Comparison of ENCODE assay signal across 12 mouse cellular contexts in genomic region chr11:52077939-52078338, GRCm38 (mm10). TPM values are rescaled to one million over a fixed set of nuclear protein-coding genes. Genes with fewer than 3 reads are reported as not detected.
DNase-seq lines count a peak whose midpoint lies in the region; ATAC-seq and TF ChIP-seq lines count a peak whose summit lies in the region.
"Had no signal": no experiment of that assay in that cellular context is flagged by ENCODE, and none has a peak within 500 bp of the region (broad histone marks: within the 10 kb centered on the region; RNA-seq: fewer than 3 reads in every experiment).

No protein-coding gene starts in this region.

- 44% methylated on average over 4 of the region's 4 CpGs for WGBS in heart, embryonic 13.5 days
- 61% methylated on average over 4 of the region's 4 CpGs for WGBS in heart, embryonic 11.5 days (ENCODE audit: insufficient replicate concordance)
- 56% methylated on average over 4 of the region's 4 CpGs for WGBS in liver, postnatal 0 days (ENCODE audit: insufficient replicate concordance)
- WGBS in liver, embryonic 11.5 days = 75% methylated on average over 4 of the region's 4 CpGs

- DNase-seq in liver, postnatal 0 days = peak; percentile 16
- DNase-seq in liver, embryonic 11.5 days (ENCODE audit: low spot score) = no peak
- peak; percentile 72 for DNase-seq in adrenal gland, postnatal 14 days
- DNase-seq in lung, postnatal 4 days = peak; percentile 47 to 54
- no peak for DNase-seq in right cerebral cortex, adult 18-20 months
- DNase-seq: thymus, postnatal 4 days had no signal

- no peak overlapping the region for H3K4me3 ChIP-seq in heart, embryonic 13.5 days
- H3K4me3 ChIP-seq in heart, embryonic 11.5 days (ENCODE audit: low read depth, low read length) = no peak overlapping the region
- no peak overlapping the region for H3K4me3 ChIP-seq in liver, postnatal 0 days (ENCODE audit: low read depth, low read length)
- no peak overlapping the region for H3K4me3 ChIP-seq in liver, embryonic 11.5 days (ENCODE audit: low read depth, low read length)
- H3K4me3 ChIP-seq: forebrain, embryonic 15.5 days had no signal

- no peak for ATAC-seq in heart, embryonic 13.5 days (ENCODE audit: extremely low read depth, insufficient number of reproducible peaks, low FRiP score, low TSS enrichment)
- ATAC-seq in heart, embryonic 11.5 days (replicated peaks; ENCODE audit: insufficient number of reproducible peaks, low FRiP score, low TSS enrichment) = no peak
- ATAC-seq in liver, postnatal 0 days = 0 out of 2 replicates have a peak, but pooled peaks have one; percentile 20
- no peak for ATAC-seq in liver, embryonic 11.5 days (replicated peaks; ENCODE audit: low FRiP score)
- ATAC-seq in CD4-positive, CD25-positive, alpha-beta regulatory T cell, adult 4 months = no peak
- ATAC-seq: forebrain, embryonic 15.5 days; inflammation-experienced regulatory T-cells, adult 6 months had no signal

- H3K4me2 ChIP-seq in heart, embryonic 13.5 days = no peak overlapping the region
- no peak overlapping the region for H3K4me2 ChIP-seq in heart, embryonic 11.5 days
- H3K4me2 ChIP-seq in liver, postnatal 0 days (ENCODE audit: low read depth, low read length) = no peak overlapping the region
- no peak overlapping the region for H3K4me2 ChIP-seq in liver, embryonic 11.5 days
- H3K4me2 ChIP-seq: forebrain, embryonic 15.5 days had no signal

- no peak for TF ChIP-seq EP300 in liver, postnatal 0 days (IDR thresholded peaks at IDR 0.05; ENCODE audit: low read depth)

- H3K27me3 ChIP-seq in heart, embryonic 13.5 days (replicated peaks) = no peaks in the 10 kb centered on the region
- no peaks in the 10 kb centered on the region for H3K27me3 ChIP-seq in heart, embryonic 11.5 days (ENCODE audit: control insufficient read depth, insufficient read depth, low read length)
- H3K27me3 ChIP-seq in liver, postnatal 0 days (ENCODE audit: insufficient read depth, low read length) = no peaks in the 10 kb centered on the region
- no peaks in the 10 kb centered on the region for H3K27me3 ChIP-seq in liver, embryonic 11.5 days (replicated peaks; ENCODE audit: control insufficient read depth, insufficient read depth, low read length)
- H3K27me3 ChIP-seq: forebrain, embryonic 15.5 days had no signal

- peak overlapping the region; percentile 6; the same call in 1 of the 2 replicates for H3K27ac ChIP-seq in heart, embryonic 13.5 days (replicated peaks)
- no peak overlapping the region for H3K27ac ChIP-seq in heart, embryonic 11.5 days (ENCODE audit: low read depth, low read length)
- H3K27ac ChIP-seq in liver, postnatal 0 days (ENCODE audit: low read depth) = no peak overlapping the region
- no peak overlapping the region for H3K27ac ChIP-seq in liver, embryonic 11.5 days (ENCODE audit: low read depth, low read length)
- H3K27ac ChIP-seq: forebrain, embryonic 15.5 days; macrophage had no signal

- no peaks in the 10 kb centered on the region for H3K9me3 ChIP-seq in heart, embryonic 13.5 days
- no peaks in the 10 kb centered on the region for H3K9me3 ChIP-seq in heart, embryonic 11.5 days (replicated peaks; ENCODE audit: control insufficient read depth, low read length)
- no peaks in the 10 kb centered on the region for H3K9me3 ChIP-seq in liver, postnatal 0 days (ENCODE audit: low read length)
- H3K9me3 ChIP-seq in liver, embryonic 11.5 days (ENCODE audit: control insufficient read depth, low read length) = no peaks in the 10 kb centered on the region
- H3K9me3 ChIP-seq: forebrain, embryonic 15.5 days had no signal

- H3K36me3 ChIP-seq in heart, embryonic 13.5 days = no peaks in the 10 kb centered on the region
- H3K36me3 ChIP-seq in heart, embryonic 11.5 days (ENCODE audit: control insufficient read depth, insufficient read depth, low read length) = no peaks in the 10 kb centered on the region
- H3K36me3 ChIP-seq in liver, postnatal 0 days (replicated peaks; ENCODE audit: insufficient read depth, low read length) = no peaks in the 10 kb centered on the region
- no peaks in the 10 kb centered on the region for H3K36me3 ChIP-seq in liver, embryonic 11.5 days (ENCODE audit: control insufficient read depth, insufficient read depth, low read length)
- H3K36me3 ChIP-seq: forebrain, embryonic 15.5 days had no signal

- peaks cover 32% of the 10 kb centered on the region for H3K4me1 ChIP-seq in heart, embryonic 13.5 days
- 0 out of 2 replicates have a peak, but pooled peaks cover 5% of the 10 kb centered on the region for H3K4me1 ChIP-seq in heart, embryonic 11.5 days (ENCODE audit: control insufficient read depth, insufficient read depth, low read length)
- peaks cover 31% of the 10 kb centered on the region for H3K4me1 ChIP-seq in liver, postnatal 0 days (ENCODE audit: insufficient read depth)
- peaks cover 26% of the 10 kb centered on the region for H3K4me1 ChIP-seq in liver, embryonic 11.5 days (replicated peaks; ENCODE audit: control insufficient read depth, insufficient read depth, low read length)
- H3K4me1 ChIP-seq: forebrain, embryonic 15.5 days had no signal

- no peak for TF ChIP-seq CTCF in liver, postnatal 0 days (IDR thresholded peaks at IDR 0.05; ENCODE audit: low read depth)

- H3K9ac ChIP-seq in heart, embryonic 13.5 days = no peak overlapping the region
- H3K9ac ChIP-seq in heart, embryonic 11.5 days (ENCODE audit: low read depth, low read length) = no peak overlapping the region
- no peak overlapping the region for H3K9ac ChIP-seq in liver, postnatal 0 days (replicated peaks)
- no peak overlapping the region for H3K9ac ChIP-seq in liver, embryonic 11.5 days (ENCODE audit: low read depth, low read length)
- H3K9ac ChIP-seq: forebrain, embryonic 15.5 days had no signal

RNA-seq across cellular contexts. Expression of gene Ppp2ca, which starts 20.5 kb away (rescaled TPM):
- polyA plus RNA-seq in heart, embryonic 13.5 days (2015; fragmentation: Nextera tagmentation; extraction: Ambion mirVana) = 64.2 and 68.9 TPM in 2 replicates
- 77.1 and 78.3 TPM in 2 replicates for polyA plus RNA-seq in heart, embryonic 11.5 days (2014; fragmentation: Nextera tagmentation; extraction: Ambion mirVana)
- 23.2 and 24.3 TPM in 2 replicates for polyA plus RNA-seq in liver, postnatal 0 days (2015; fragmentation: Nextera tagmentation; extraction: Ambion mirVana)
- 69.4 and 76.3 TPM in 2 replicates for polyA plus RNA-seq in liver, embryonic 11.5 days (2014; fragmentation: Nextera tagmentation; extraction: Ambion mirVana)
- total RNA-seq in adrenal gland, postnatal 14 days (2021) = 75.1 and 78.2 TPM in 2 replicates
- polyA plus RNA-seq in CD4-positive, CD25-positive, alpha-beta regulatory T cell, adult 4 months (2017; shearing (Covaris generic)) = 10 to 100 TPM in 1 of 2 experiments, 1 to 10 TPM in 1; 9.5 to 14.3 TPM

Comparison
In these comparisons a context has a peak if more than half of its experiments do, and no peak if none do; other contexts are left out.
1. DNase-seq: peak in liver, postnatal 0 days (single experiment), adrenal gland, postnatal 14 days (single experiment) and lung, postnatal 4 days (2 of 2); none in liver, embryonic 11.5 days (single experiment) and right cerebral cortex, adult 18-20 months (single experiment).